Mouse (Mus musculus): Measurements from ENCODE around the gene Gramd4. TPM values are rescaled to one million over a fixed set of nuclear protein-coding genes. Genes with fewer than 3 reads are reported as not detected.

Gene Gramd4
- polyA plus RNA-seq, 1 experiment: 18.9 TPM

GRCm38 (mm10) chr15:86130657-86131056 lies 73.2 kb downstream of the Gramd4 start:
- H3K4me1 ChIP-seq (ENCODE audit: control insufficient read depth, insufficient read depth, low read length): no peaks in the 10 kb centered on the region
- H3K27ac ChIP-seq (ENCODE audit: insufficient read depth, low read depth, low read length): no peak overlapping the region
- H3K4me3 ChIP-seq (ENCODE audit: insufficient read depth, low read depth, low read length): no peak overlapping the region
- H3K27me3 ChIP-seq (replicated peaks; ENCODE audit: control insufficient read depth, insufficient read depth, low read length): no peaks in the 10 kb centered on the region
- H3K36me3 ChIP-seq (ENCODE audit: control insufficient read depth, insufficient read depth, low read length): no peaks in the 10 kb centered on the region
- no peak for DNase-seq
- no peak for TF ChIP-seq CTCF (conservative IDR thresholded peaks at IDR 0.05; ENCODE audit: insufficient read depth, insufficient read length, low read depth, low read length)
- 89% methylated on average over 10 of the region's 10 CpGs for WGBS

- H3K4me3 ChIP-seq (ENCODE audit: insufficient read depth, low read depth, low read length): no peak overlapping the region
- no peaks in the 10 kb centered on the region for H3K36me3 ChIP-seq (ENCODE audit: control insufficient read depth, insufficient read depth, low read length)
- WGBS: 34% methylated on average over 18 of the region's 18 CpGs
- H3K27ac ChIP-seq (ENCODE audit: insufficient read depth, low read depth, low read length): no peak overlapping the region
- no peak for TF ChIP-seq POLR2A (IDR thresholded peaks at IDR 0.05; ENCODE audit: low read depth, low read length)
- TF ChIP-seq CTCF (conservative IDR thresholded peaks at IDR 0.05; ENCODE audit: insufficient read depth, insufficient read length, low read depth, low read length): peak; percentile 91
- DNase-seq: peak; percentile 89
- H3K27me3 ChIP-seq (replicated peaks; ENCODE audit: control insufficient read depth, insufficient read depth, low read length): no peaks in the 10 kb centered on the region
- H3K4me1 ChIP-seq (ENCODE audit: control insufficient read depth, insufficient read depth, low read length): no peaks in the 10 kb centered on the region
Observed at GRCm38 (mm10) chr15:86134941-86135783, 77.7 kb downstream of the Gramd4 start.

- DNase-seq: peak; percentile 46
- H3K4me1 ChIP-seq (ENCODE audit: control insufficient read depth, insufficient read depth, low read length): no peaks in the 10 kb centered on the region
- H3K36me3 ChIP-seq (ENCODE audit: control insufficient read depth, insufficient read depth, low read length): no peaks in the 10 kb centered on the region
- H3K4me3 ChIP-seq (ENCODE audit: insufficient read depth, low read depth, low read length): no peak overlapping the region
- whole genome bisulfite sequencing: 54% methylated on average over 4 of the region's 4 CpGs
- TF ChIP-seq CTCF (conservative IDR thresholded peaks at IDR 0.05; ENCODE audit: insufficient read depth, insufficient read length, low read depth, low read length) (peak; percentile 72), POLR2A (IDR thresholded peaks at IDR 0.05; ENCODE audit: low read depth, low read length) (no peak)
- no peaks in the 10 kb centered on the region for H3K27me3 ChIP-seq (replicated peaks; ENCODE audit: control insufficient read depth, insufficient read depth, low read length)
- H3K27ac ChIP-seq (ENCODE audit: insufficient read depth, low read depth, low read length): no peak overlapping the region
Observed at GRCm38 (mm10) chr15:86137638-86138037, 80.1 kb downstream of the Gramd4 start.

GRCm38 (mm10) chr15:86140323-86140722 lies 82.8 kb downstream of the Gramd4 start:
- H3K4me3 ChIP-seq (ENCODE audit: insufficient read depth, low read depth, low read length): no peak overlapping the region
- no peak overlapping the region for H3K27ac ChIP-seq (ENCODE audit: insufficient read depth, low read depth, low read length)
- H3K36me3 ChIP-seq (ENCODE audit: control insufficient read depth, insufficient read depth, low read length): no peaks in the 10 kb centered on the region
- H3K4me1 ChIP-seq (ENCODE audit: control insufficient read depth, insufficient read depth, low read length): no peaks in the 10 kb centered on the region
- no peaks in the 10 kb centered on the region for H3K27me3 ChIP-seq (replicated peaks; ENCODE audit: control insufficient read depth, insufficient read depth, low read length)
- peak; percentile 62 for DNase-seq
- WGBS: 40% methylated on average over 10 of the region's 10 CpGs
- TF ChIP-seq POLR2A (IDR thresholded peaks at IDR 0.05; ENCODE audit: low read depth, low read length) (no peak), CTCF (conservative IDR thresholded peaks at IDR 0.05; ENCODE audit: insufficient read depth, insufficient read length, low read depth, low read length) (peak; percentile 82)

- no peaks in the 10 kb centered on the region for H3K36me3 ChIP-seq (ENCODE audit: control insufficient read depth, insufficient read depth, low read length)
- no peaks in the 10 kb centered on the region for H3K4me1 ChIP-seq (ENCODE audit: control insufficient read depth, insufficient read depth, low read length)
- no peaks in the 10 kb centered on the region for H3K27me3 ChIP-seq (replicated peaks; ENCODE audit: control insufficient read depth, insufficient read depth, low read length)
- no peak for TF ChIP-seq POLR2A (IDR thresholded peaks at IDR 0.05; ENCODE audit: low read depth, low read length)
- TF ChIP-seq CTCF (conservative IDR thresholded peaks at IDR 0.05; ENCODE audit: insufficient read depth, insufficient read length, low read depth, low read length): no peak
- WGBS: 82% methylated on average over 7 of the region's 7 CpGs
- no peak overlapping the region for H3K27ac ChIP-seq (ENCODE audit: insufficient read depth, low read depth, low read length)
- DNase-seq: no peak
- no peak overlapping the region for H3K4me3 ChIP-seq (ENCODE audit: insufficient read depth, low read depth, low read length)
Observed at GRCm38 (mm10) chr15:86144577-86144976, 87.1 kb downstream of the Gramd4 start.

- no peaks in the 10 kb centered on the region for H3K4me1 ChIP-seq (ENCODE audit: control insufficient read depth, insufficient read depth, low read length)
- H3K27me3 ChIP-seq (replicated peaks; ENCODE audit: control insufficient read depth, insufficient read depth, low read length): no peaks in the 10 kb centered on the region
- WGBS: 88% methylated on average over 7 of the region's 7 CpGs
- no peak overlapping the region for H3K27ac ChIP-seq (ENCODE audit: insufficient read depth, low read depth, low read length)
- no peak for DNase-seq
- no peaks in the 10 kb centered on the region for H3K36me3 ChIP-seq (ENCODE audit: control insufficient read depth, insufficient read depth, low read length)
- TF ChIP-seq POLR2A (IDR thresholded peaks at IDR 0.05; ENCODE audit: low read depth, low read length) (no peak), CTCF (conservative IDR thresholded peaks at IDR 0.05; ENCODE audit: insufficient read depth, insufficient read length, low read depth, low read length) (no peak)
- no peak overlapping the region for H3K4me3 ChIP-seq (ENCODE audit: insufficient read depth, low read depth, low read length)
Observed at GRCm38 (mm10) chr15:86145046-86145445, 87.6 kb downstream of the Gramd4 start.

- no peak overlapping the region for H3K4me3 ChIP-seq (ENCODE audit: insufficient read depth, low read depth, low read length)
- WGBS: 61% methylated on average over 8 of the region's 8 CpGs
- H3K27ac ChIP-seq (ENCODE audit: insufficient read depth, low read depth, low read length): no peak overlapping the region
- TF ChIP-seq CTCF (conservative IDR thresholded peaks at IDR 0.05; ENCODE audit: insufficient read depth, insufficient read length, low read depth, low read length) (no peak), POLR2A (IDR thresholded peaks at IDR 0.05; ENCODE audit: low read depth, low read length) (no peak)
- H3K4me1 ChIP-seq (ENCODE audit: control insufficient read depth, insufficient read depth, low read length): no peaks in the 10 kb centered on the region
- no peaks in the 10 kb centered on the region for H3K27me3 ChIP-seq (replicated peaks; ENCODE audit: control insufficient read depth, insufficient read depth, low read length)
- no peak for DNase-seq
- no peaks in the 10 kb centered on the region for H3K36me3 ChIP-seq (ENCODE audit: control insufficient read depth, insufficient read depth, low read length)
Observed at GRCm38 (mm10) chr15:86146922-86147321, 89.4 kb downstream of the Gramd4 start.
